Mouse (Mus musculus) thymus, postnatal 25 days (tissue): ENCODE measurements around the gene Mapkapk2.

Experiments
- DNase-seq: peaks from one replicate; pipeline ENCODE4 v3.0.0; 2022

Mapkapk2 gene

DNA sequence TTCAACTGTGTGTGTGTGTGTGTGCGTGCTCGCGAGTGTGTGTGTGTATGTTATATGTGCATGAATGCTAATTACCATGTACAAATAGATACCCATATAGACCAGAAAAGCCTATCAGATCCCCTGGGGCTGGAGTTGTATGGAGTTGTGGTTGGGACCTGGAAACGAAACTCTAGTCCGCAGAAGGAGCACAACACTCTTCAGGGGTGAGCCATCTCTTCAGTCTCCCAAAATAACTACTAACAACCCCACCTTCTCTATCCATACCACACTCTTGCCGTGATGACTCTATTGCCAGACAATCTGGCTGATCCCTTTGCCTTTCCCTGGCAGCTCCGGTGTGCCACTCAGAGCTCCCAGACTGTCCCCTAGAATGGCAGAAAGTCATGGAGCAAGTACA lies 81.7 kb downstream of the Mapkapk2 start:
- DNase-seq, result no peak

DNA sequence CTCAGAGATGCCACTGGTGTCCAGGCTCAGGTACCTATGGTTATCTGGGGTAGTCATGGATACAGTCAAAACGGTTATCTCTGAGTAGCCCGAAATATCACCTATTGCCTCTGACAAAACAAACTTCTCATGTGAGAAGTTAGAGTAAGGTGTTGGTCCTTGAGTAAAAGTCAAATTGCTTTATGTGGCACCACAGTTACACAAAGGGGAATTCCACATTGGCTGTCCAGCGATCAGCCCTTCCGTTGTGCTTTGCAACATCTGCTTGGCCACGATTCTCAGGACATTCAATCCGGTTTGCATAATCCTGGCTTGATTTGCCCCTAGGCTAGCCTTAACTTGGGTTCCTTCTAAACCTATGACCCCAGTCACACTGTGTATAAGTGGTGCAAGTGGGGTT lies 82.3 kb downstream of the Mapkapk2 start:
- no peak for DNase-seq

DNA sequence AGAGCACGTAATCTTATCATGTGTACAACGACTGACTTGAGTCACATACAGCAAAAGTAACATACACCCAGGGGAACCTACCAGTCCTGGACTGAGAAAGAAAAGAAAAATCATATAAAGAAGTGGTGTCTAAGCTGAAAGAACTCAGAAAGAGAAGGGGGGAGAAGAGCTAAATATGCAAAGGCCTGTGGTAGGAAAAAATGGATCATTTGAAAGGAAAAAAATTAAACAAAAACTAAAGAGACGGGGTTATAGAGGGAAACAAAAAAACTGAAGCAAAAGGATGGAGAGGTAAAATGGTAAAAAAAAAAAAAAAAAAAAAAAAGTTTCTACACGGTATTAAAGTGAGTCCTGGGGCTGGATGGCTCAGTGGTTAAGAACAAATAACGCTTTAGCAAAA lies 83.7 kb downstream of the Mapkapk2 start:
- no peak for DNase-seq

DNA sequence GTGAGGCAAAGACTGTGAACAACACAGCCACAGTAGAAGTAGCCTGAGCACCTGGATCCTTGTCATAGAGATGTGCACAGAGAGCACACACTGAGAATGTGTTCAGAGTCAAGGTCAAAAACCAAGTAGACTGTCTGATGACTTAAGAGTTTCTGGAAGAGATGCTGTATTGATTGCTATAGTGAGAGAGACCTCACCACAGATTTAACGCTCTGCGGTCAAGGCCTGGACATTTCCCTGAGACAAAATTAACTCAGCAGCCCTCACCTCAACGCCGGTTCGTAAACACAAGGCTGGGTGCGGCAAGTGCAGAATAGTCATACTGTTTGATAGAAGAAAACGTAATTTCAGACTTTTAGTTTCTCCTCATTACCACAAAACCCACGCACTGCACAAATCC lies 85.1 kb downstream of the Mapkapk2 start:
- no peak for DNase-seq

DNA sequence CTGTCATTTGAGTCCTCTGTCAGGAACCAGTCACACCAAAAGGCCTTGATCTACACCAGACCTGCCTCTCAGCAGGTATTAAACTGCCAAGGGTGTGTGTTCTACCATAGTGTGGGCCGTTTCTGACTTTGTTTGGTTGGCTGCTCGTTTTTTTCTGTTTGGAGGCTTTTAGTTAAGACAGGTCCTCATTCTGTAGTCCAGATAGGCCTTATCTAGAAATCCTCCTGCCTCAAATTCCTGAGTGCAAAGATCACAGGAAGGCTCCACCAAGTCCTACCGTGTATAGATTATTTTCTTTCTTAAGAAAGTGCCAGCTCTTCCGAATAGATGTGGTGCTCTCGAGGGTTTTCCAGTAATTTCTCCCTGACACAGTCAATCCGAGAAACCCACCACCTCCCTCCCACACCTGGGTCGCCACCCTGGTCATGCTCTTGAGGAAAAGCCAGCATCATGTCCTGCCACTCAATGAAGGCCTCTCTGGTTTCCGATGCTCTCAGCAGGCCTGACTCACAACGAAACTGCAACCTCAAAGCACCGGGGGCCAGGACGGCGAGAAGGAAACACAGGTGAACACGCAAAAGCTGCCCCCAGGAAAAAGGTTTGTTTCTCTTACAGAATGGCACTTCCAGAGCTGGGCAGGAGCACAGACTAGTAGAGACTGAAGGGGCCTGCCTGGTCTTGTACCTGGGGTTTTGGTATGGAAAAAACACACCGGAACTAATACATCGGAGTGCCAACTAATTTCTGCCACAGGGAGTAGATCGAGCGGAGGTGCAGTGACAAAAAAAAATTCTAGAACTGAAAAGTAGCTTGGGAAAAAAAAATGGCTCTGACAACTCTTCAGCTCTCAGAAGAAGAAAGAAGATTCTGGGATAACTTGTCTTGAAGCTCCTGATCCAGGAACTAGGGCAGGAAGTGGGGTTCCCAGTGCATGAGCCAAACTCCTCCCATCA lies 87.1 kb downstream of the Mapkapk2 start:
- no peak for DNase-seq

DNA sequence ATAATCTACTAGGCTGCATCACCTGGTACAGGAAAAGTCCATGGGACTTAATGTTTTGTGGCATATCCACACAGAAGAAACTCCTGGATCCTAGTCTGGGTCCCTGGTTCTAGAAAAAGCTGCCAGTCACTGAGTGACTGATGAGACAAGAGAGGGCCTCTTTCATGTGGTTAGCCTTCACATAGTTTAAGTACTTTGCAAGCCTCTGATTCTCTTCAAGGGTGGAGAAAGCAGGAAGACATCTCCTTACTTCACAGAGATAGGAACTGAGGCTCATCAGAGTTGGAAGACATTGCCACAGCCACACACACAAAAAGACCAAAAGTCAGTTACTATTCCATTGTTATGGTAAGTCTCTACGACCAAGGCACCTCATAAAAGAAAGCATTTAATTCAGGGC lies 91.6 kb downstream of the Mapkapk2 start:
- no peak for DNase-seq
